Comparison of ENCODE assay signal across 24 mouse cellular contexts in the genomic region with DNA sequence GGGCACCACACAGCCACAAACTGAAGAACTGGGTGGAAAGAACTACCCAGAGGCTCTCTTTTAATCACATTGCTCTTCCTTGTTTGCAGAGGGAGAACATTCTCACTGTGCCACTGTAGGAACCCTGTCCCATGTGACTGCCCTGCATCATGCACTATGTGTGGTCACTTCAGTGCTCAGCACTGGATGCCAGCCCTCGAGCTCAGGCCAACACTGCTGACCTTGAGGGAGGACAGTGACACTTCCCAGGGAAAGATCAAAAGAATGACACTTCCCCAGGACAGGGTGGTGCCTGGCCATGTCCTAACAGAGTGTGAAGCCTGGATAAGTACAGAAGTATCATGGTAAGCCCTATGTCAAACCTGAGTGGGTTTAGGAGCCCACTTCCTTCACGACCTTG. TPM values are rescaled to one million over a fixed set of nuclear protein-coding genes. Genes with fewer than 3 reads are reported as not detected.
"Had no signal": no experiment of that assay in that cellular context is flagged by ENCODE, and none has a peak within 500 bp of the region (broad histone marks: within the 10 kb centered on the region; RNA-seq: fewer than 3 reads in every experiment).

No protein-coding gene starts in this region.

- H3K27me3 ChIP-seq: lung, embryonic 15.5 days; midbrain, embryonic 12.5 days; stomach, embryonic 15.5 days had no signal

- ATAC-seq: midbrain, embryonic 16.5 days had no signal

- H3K27ac ChIP-seq: kidney, embryonic 15.5 days; left cerebral cortex, adult 2 months; liver, embryonic 15.5 days; lung, embryonic 15.5 days; midbrain, embryonic 12.5 days; neural tube, embryonic 13.5 days; stomach, embryonic 15.5 days had no signal

- H3K36me3 ChIP-seq: kidney, embryonic 15.5 days; liver, embryonic 15.5 days; lung, embryonic 15.5 days; midbrain, embryonic 12.5 days; neural tube, embryonic 13.5 days; stomach, embryonic 15.5 days had no signal

- H3K9me3 ChIP-seq: kidney, embryonic 15.5 days; liver, embryonic 15.5 days; lung, embryonic 15.5 days; neural tube, embryonic 13.5 days; stomach, embryonic 15.5 days had no signal

- DNase-seq: kidney, postnatal 10 days; kidney, postnatal 36 days; layer of hippocampus, postnatal 36 days; lung, adult 18-20 months; lung, postnatal 10 days; lung, postnatal 36 days; retina, postnatal 1 day; right cerebral cortex, postnatal 25 days; spleen, adult 18-20 months; thymus, adult 18-20 months; thymus, postnatal 36 days had no signal

- H3K4me3 ChIP-seq: kidney, embryonic 15.5 days; left cerebral cortex, adult 2 months; liver, embryonic 15.5 days; lung, embryonic 15.5 days; megakaryocyte, embryonic 14.5 days; midbrain, embryonic 12.5 days; myocyte; neural tube, embryonic 13.5 days; stomach, embryonic 15.5 days had no signal

- H3K4me1 ChIP-seq: liver, embryonic 15.5 days; megakaryocyte, embryonic 14.5 days; stomach, embryonic 15.5 days had no signal

- H3K4me2 ChIP-seq: kidney, embryonic 15.5 days; liver, embryonic 11.5 days; liver, embryonic 15.5 days; lung, embryonic 15.5 days; midbrain, embryonic 12.5 days; neural tube, embryonic 13.5 days; stomach, embryonic 15.5 days had no signal

- H3K9ac ChIP-seq: kidney, embryonic 15.5 days; liver, embryonic 15.5 days; lung, embryonic 15.5 days; midbrain, embryonic 12.5 days; neural tube, embryonic 13.5 days; stomach, embryonic 15.5 days had no signal

RNA-seq across cellular contexts. Expression of gene Shc3, which starts 13.0 kb away (rescaled TPM):
- total RNA-seq: monocyte, adult 5-6 weeks; neutrophil, adult 5-6 weeks had no signal
- polyA plus RNA-seq: liver, embryonic 11.5 days; liver, embryonic 15.5 days had no signal
